ENCODE assay signal across 8 mouse cellular contexts in the genomic region with DNA sequence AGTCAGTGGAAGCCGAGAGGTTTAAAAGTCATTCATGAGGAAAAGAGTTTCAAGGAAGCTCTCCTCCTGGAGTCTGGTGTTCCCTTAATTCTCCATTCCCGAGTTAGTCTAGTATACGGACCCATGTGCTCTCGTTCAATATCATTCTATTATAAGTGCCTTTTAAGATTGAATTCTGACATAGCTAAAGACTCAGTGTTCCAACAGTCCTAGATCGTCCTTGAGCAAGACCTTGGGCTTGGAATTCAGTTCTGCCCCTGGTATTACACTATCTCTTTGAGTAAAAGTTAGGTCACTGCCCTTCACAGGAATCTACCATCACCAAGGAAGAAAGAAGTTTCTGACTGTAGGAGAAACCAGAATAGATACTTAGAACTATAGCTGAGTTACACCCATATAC. TPM values are rescaled to one million over a fixed set of nuclear protein-coding genes. Genes with fewer than 3 reads are reported as not detected.
A peak's percentile ranks its signal among the peaks of the same experiment; 100 is the strongest.
DNase-seq lines count a peak whose midpoint lies in the region; ATAC-seq lines count a peak whose summit lies in the region.
"Not testable (repeated sequence)": the region's sequence is repeated elsewhere in the genome, so short reads cannot be mapped to it uniquely, and the experiment has no call there.
"Had no signal": no experiment of that assay in that cellular context is flagged by ENCODE, and none has a peak within 500 bp of the region (broad histone marks: within the 10 kb centered on the region; RNA-seq: fewer than 3 reads in every experiment).

No protein-coding gene starts in this region.

- not testable (repeated sequence) for H3K27ac ChIP-seq in hindbrain, embryonic 14.5 days

- H3K4me3 ChIP-seq in hindbrain, embryonic 14.5 days (replicated peaks; ENCODE audit: low read length): not testable (repeated sequence)

- H3K4me2 ChIP-seq in hindbrain, embryonic 14.5 days (replicated peaks): not testable (repeated sequence)

- DNase-seq in adrenal gland, adult (ENCODE audit: inconsistent age in 2 of 2, low spot score in 1 of 2): peak; percentile 51 to 66
- DNase-seq in hindbrain, embryonic 14.5 days (ENCODE audit: low spot score): peak; percentile 14

- not testable (repeated sequence) for ATAC-seq in hindbrain, embryonic 14.5 days (ENCODE audit: low FRiP score)

- H3K9me3 ChIP-seq in hindbrain, embryonic 14.5 days (ENCODE audit: control insufficient read depth, low read length): not testable (repeated sequence)

- H3K36me3 ChIP-seq in hindbrain, embryonic 14.5 days (replicated peaks; ENCODE audit: control insufficient read depth, insufficient read depth): not testable (repeated sequence)

- not testable (repeated sequence) for H3K27me3 ChIP-seq in hindbrain, embryonic 14.5 days (ENCODE audit: control insufficient read depth, insufficient read depth, low read length)

- H3K4me1 ChIP-seq in hindbrain, embryonic 14.5 days (replicated peaks; ENCODE audit: control insufficient read depth, insufficient read depth, low read length): not testable (repeated sequence)

- not testable (repeated sequence) for H3K9ac ChIP-seq in hindbrain, embryonic 14.5 days

- 94% methylated on average over 5 of the region's 5 CpGs for WGBS in hindbrain, embryonic 14.5 days

RNA-seq across cellular contexts. Expression of gene Srd5a2, which starts 15.0 kb away (rescaled TPM):
- polyA plus RNA-seq in hindbrain, embryonic 14.5 days (2014; fragmentation: Nextera tagmentation; extraction: Ambion mirVana): not detected in 2 replicates
- polyA plus RNA-seq: activated CD4-positive, CD25-positive, alpha-beta regulatory T cell, adult 4 months; C2C12; CD4-positive, CD25-positive, alpha-beta regulatory T cell, adult 4 months; cerebellum, adult 2 months; G1E; Patski had no signal
